Mouse (Mus musculus) limb, embryonic 15.5 days (tissue): Measurements from ENCODE around the gene Wdr19. TPM values are rescaled to one million over a fixed set of nuclear protein-coding genes. Genes with fewer than 3 reads are reported as not detected.

Experiments used
- ATAC-seq: fragments of 200-750 bp; cut with Nextera tagmentation; 2 replicates; pipeline ENCODE4 v1.8.0; 2017; ENCODE audit warnings: low read depth, moderate TSS enrichment; ENCODE audit not compliant: insufficient number of reproducible peaks, low FRiP score, low TSS enrichment
- H3K27ac ChIP-seq: fragments of 300-500 bp; sonication (generic); 2 replicates; pipeline ENCODE4 v1.5.1; 2015; ENCODE audit warnings: moderate library complexity, mild to moderate bottlenecking, inconsistent platforms
- H3K27me3 ChIP-seq: fragments of 300-500 bp; sonication (generic); 2 replicates; pipeline ENCODE4 v1.6.1; 2015; ENCODE audit warnings: inconsistent platforms
- H3K36me3 ChIP-seq: fragments of 300-500 bp; sonication (generic); 2 replicates; pipeline ENCODE4 v1.6.1; 2015; ENCODE audit warnings: inconsistent platforms
- H3K4me1 ChIP-seq: fragments of 300-500 bp; sonication (generic); 2 replicates; pipeline ENCODE4 v1.6.1; 2015; ENCODE audit warnings: inconsistent platforms
- H3K4me2 ChIP-seq: fragments of 300-500 bp; sonication (generic); 2 replicates; pipeline ENCODE4 v1.6.1; 2015; ENCODE audit warnings: mild to moderate bottlenecking, inconsistent platforms
- H3K4me3 ChIP-seq: fragments of 300-500 bp; sonication (generic); 2 replicates; pipeline ENCODE4 v1.5.1; 2015; ENCODE audit warnings: mild to moderate bottlenecking, inconsistent platforms
- H3K9ac ChIP-seq: fragments of 300-500 bp; sonication (generic); 2 replicates; pipeline ENCODE4 v1.6.1; 2015; ENCODE audit warnings: inconsistent platforms
- H3K9me3 ChIP-seq: fragments of 300-500 bp; sonication (generic); 2 replicates; pipeline ENCODE4 v1.6.1; 2016; ENCODE audit warnings: inconsistent platforms
- WGBS: fragments of 180-500 bp; shearing (Covaris S2); methylation state at CpG from one replicate; pipeline ENCODE4 v1.1.7; 2015; 5-methylcytosine and 5-hydroxymethylcytosine counted together
- polyA plus RNA-seq: library from polyadenylated mRNA; unstranded; fragments of >200 nt; fragmentation: Nextera tagmentation; extraction: Ambion mirVana; gene quantifications from 2 replicates; pipeline ENCODE4 v1.2.1, GENCODE M21; 2015

Gene Wdr19
- polyA plus RNA-seq, 1 experiment from 2014 or later, result 8.0 TPM

DNA sequence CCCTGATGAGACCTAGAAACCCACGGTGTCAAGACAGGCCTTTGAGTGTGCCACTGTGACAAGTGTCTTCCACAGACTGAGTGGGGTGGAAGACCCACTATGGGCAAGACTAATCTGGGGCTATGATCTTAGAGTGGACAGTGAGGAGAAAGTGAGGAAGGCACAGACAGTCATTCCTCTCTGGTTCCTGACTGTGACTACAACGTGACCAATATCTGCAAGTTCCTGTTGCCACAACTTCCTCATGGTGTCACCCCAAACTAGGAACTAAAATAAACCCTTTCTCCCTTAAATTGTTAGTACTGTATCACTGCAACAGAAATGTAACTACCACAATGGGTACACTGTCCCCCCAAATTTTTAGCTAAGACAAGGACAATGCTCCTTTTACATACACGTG, 109.4 kb downstream of the Wdr19 start:
- WGBS, result 93% methylated on average over 3 of the region's 3 CpGs
- H3K4me2 ChIP-seq, result no peak overlapping the region
- H3K27ac ChIP-seq, result no peak overlapping the region
- H3K4me1 ChIP-seq, result no peaks in the 10 kb centered on the region
- H3K9me3 ChIP-seq, result no peaks in the 10 kb centered on the region
- H3K27me3 ChIP-seq, result no peaks in the 10 kb centered on the region
- H3K9ac ChIP-seq, result no peak overlapping the region
- no peak overlapping the region for H3K4me3 ChIP-seq
- H3K36me3 ChIP-seq, result peaks cover 69% of the 10 kb centered on the region
- no peak for ATAC-seq

Other genes starting within 250 kb of the Wdr19 start
- gene Tlr6, start 239.6 kb upstream of the Wdr19 start, polyA plus RNA-seq, result 1.5 and 1.6 TPM in 2 replicates
- 84.0 and 91.2 TPM in 2 replicates for gene Fam114a1, start 229.6 kb upstream of the Wdr19 start, polyA plus RNA-seq
- 0.55 and 1.2 TPM in 2 replicates for gene Tmem156, start 107.6 kb upstream of the Wdr19 start, polyA plus RNA-seq
- 13.3 and 17.6 TPM in 2 replicates for gene Klhl5, start 92.2 kb upstream of the Wdr19 start, polyA plus RNA-seq
- gene Rfc1, start 136.0 kb downstream of the Wdr19 start, polyA plus RNA-seq, result 85.8 and 98.1 TPM in 2 replicates
- 0.05 TPM in 1 of 2 replicates, not detected in the other for gene Klb, start 148.6 kb downstream of the Wdr19 start, polyA plus RNA-seq
- gene Rpl9, start 191.7 kb downstream of the Wdr19 start, polyA plus RNA-seq, result 984 and 1,081 TPM in 2 replicates
- gene Lias, start 191.8 kb downstream of the Wdr19 start, polyA plus RNA-seq, result 58.9 and 63.0 TPM in 2 replicates
- gene Ugdh, start 236.3 kb downstream of the Wdr19 start, polyA plus RNA-seq, result 125 and 126 TPM in 2 replicates